ENCODE assay signal across 23 mouse cellular contexts in the genomic region with DNA sequence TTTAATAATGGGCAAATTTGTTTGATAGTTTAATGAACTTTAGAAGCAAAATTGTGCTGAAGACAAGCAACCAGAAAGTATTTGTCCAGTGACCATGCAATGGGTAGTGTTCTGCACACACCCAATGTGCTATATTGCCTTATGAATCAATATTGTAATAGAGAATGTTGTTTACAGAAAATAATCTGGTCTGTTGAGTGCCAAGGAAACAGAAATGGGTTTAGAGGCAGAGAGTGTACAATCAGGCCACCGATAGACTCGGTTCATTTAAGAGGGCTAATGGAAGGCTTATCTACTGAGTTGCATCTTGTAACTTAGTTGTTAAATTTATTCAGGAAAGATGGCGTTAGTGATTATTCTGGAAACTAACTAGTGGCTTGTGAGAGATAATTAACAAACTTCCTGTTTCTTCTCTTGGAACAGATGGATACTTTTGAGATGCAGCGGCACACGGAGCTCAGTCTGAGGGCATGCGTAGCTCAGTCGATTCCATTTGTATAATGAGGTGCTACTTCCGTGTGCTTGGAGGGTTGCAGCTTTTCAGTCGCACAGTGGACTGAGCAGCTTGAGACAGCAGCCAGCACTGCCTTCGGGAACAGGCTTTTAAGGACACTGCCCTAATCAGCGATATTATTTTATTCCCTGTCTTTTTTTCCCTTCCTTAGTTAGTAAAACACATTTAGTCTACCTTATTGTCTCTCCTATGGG.
DNase-seq lines count a peak whose midpoint lies in the region; ATAC-seq and TF ChIP-seq lines count a peak whose summit lies in the region.
"Had no signal": no experiment of that assay in that cellular context is flagged by ENCODE, and none has a peak within 500 bp of the region (broad histone marks: within the 10 kb centered on the region; RNA-seq: fewer than 3 reads in every experiment).

No protein-coding gene starts in this region.

- no peaks in the 10 kb centered on the region for H3K9me3 ChIP-seq in limb, embryonic 12.5 days
- no peaks in the 10 kb centered on the region for H3K9me3 ChIP-seq in limb, embryonic 10.5 days (replicated peaks)
- H3K9me3 ChIP-seq: embryonic facial prominence, embryonic 12.5 days; kidney, embryonic 15.5 days; midbrain, embryonic 12.5 days; neural tube, embryonic 13.5 days had no signal

- DNase-seq in limb, embryonic 10.5 days (ENCODE audit: low spot score): no peak
- DNase-seq in lung, adult 2 months: no peak
- DNase-seq in lung, postnatal 25 days (ENCODE audit: low spot score): peak; percentile 54
- no peak for DNase-seq in cerebellum, adult 9-11 months
- no peak for DNase-seq in adrenal gland, adult 18-20 months (ENCODE audit: low spot score in 2 of 2)
- DNase-seq in cerebellum, postnatal 25 days: no peak
- DNase-seq: adrenal gland, adult 8-10 months; gastrocnemius, postnatal 36 days; kidney, postnatal 4 days; layer of hippocampus, adult 9-11 months; left cerebral cortex, postnatal 4 days; spleen, adult 18-20 months; thymus, postnatal 36 days had no signal

- H3K27me3 ChIP-seq in limb, embryonic 12.5 days: no peaks in the 10 kb centered on the region
- no peaks in the 10 kb centered on the region for H3K27me3 ChIP-seq in limb, embryonic 10.5 days (ENCODE audit: low read depth, poor library complexity, severe bottlenecking)
- H3K27me3 ChIP-seq: embryonic facial prominence, embryonic 12.5 days; kidney, embryonic 15.5 days; midbrain, embryonic 12.5 days; neural tube, embryonic 13.5 days had no signal

- no peak for ATAC-seq in limb, embryonic 12.5 days (ENCODE audit: insufficient number of reproducible peaks, insufficient read depth, low FRiP score, low TSS enrichment, low read depth)
- ATAC-seq: hindbrain, postnatal 0 days; intestine, postnatal 0 days had no signal

- no peaks in the 10 kb centered on the region for H3K36me3 ChIP-seq in limb, embryonic 12.5 days
- no peaks in the 10 kb centered on the region for H3K36me3 ChIP-seq in limb, embryonic 10.5 days
- H3K36me3 ChIP-seq: embryonic facial prominence, embryonic 12.5 days; kidney, embryonic 15.5 days; midbrain, embryonic 12.5 days; neural tube, embryonic 13.5 days had no signal

- TF ChIP-seq POLR2A in lung, adult 2 months (IDR thresholded peaks at IDR 0.05; ENCODE audit: borderline replicate concordance, extremely low read depth, low read depth, low read length): peak; percentile 12; the same call in 1 of the 2 replicates

- no peak for TF ChIP-seq CTCF in lung, adult 2 months (IDR thresholded peaks at IDR 0.05; ENCODE audit: insufficient read depth, low read length)

- H3K4me3 ChIP-seq in limb, embryonic 12.5 days (replicated peaks): no peak overlapping the region
- no peak overlapping the region for H3K4me3 ChIP-seq in limb, embryonic 10.5 days
- H3K4me3 ChIP-seq in lung, adult 2 months (replicated peaks; ENCODE audit: extremely low read depth, low read depth, low read length): no peak overlapping the region
- H3K4me3 ChIP-seq: embryonic facial prominence, embryonic 12.5 days; kidney, embryonic 15.5 days; left cerebral cortex, adult 2 months; midbrain, embryonic 12.5 days; neural tube, embryonic 13.5 days had no signal

- H3K4me2 ChIP-seq in limb, embryonic 12.5 days: peak overlapping the region; percentile 13
- H3K4me2 ChIP-seq: embryonic facial prominence, embryonic 12.5 days; kidney, embryonic 15.5 days; liver, embryonic 11.5 days; midbrain, embryonic 12.5 days; neural tube, embryonic 13.5 days had no signal

- 55% methylated on average over 11 of the region's 11 CpGs for WGBS in limb, embryonic 12.5 days
- WGBS in limb, embryonic 10.5 days: 76% methylated on average over 11 of the region's 11 CpGs
- 50% methylated on average over 11 of the region's 11 CpGs for WGBS in lung, adult 2 months

- H3K9ac ChIP-seq in limb, embryonic 12.5 days (replicated peaks): no peak overlapping the region
- H3K9ac ChIP-seq: embryonic facial prominence, embryonic 12.5 days; kidney, embryonic 15.5 days; midbrain, embryonic 12.5 days; neural tube, embryonic 13.5 days had no signal

- H3K27ac ChIP-seq in limb, embryonic 12.5 days: no peak overlapping the region
- H3K27ac ChIP-seq in limb, embryonic 10.5 days: no peak overlapping the region
- H3K27ac ChIP-seq: embryonic facial prominence, embryonic 12.5 days; hindbrain, postnatal 0 days; kidney, embryonic 15.5 days; left cerebral cortex, adult 2 months; macrophage; midbrain, embryonic 12.5 days; neural tube, embryonic 13.5 days had no signal

- H3K4me1 ChIP-seq in limb, embryonic 12.5 days (replicated peaks): 0 out of 2 replicates have a peak, but pooled peaks cover 3% of the 10 kb centered on the region
- H3K4me1 ChIP-seq in limb, embryonic 10.5 days: no peaks in the 10 kb centered on the region
- no peaks in the 10 kb centered on the region for H3K4me1 ChIP-seq in lung, adult 2 months (ENCODE audit: control insufficient read depth, insufficient read depth, low read length)
- H3K4me1 ChIP-seq: embryonic facial prominence, embryonic 12.5 days; kidney, embryonic 15.5 days; midbrain, embryonic 12.5 days; neural tube, embryonic 13.5 days had no signal
